Mouse (Mus musculus) kidney, postnatal 4 days (tissue): ENCODE data around the gene Asap2.

Experiments used
- DNase-seq, 2 experiments: peaks; one replicate each; pipeline ENCODE4 v3.0.0; 2021; ENCODE audit warnings: mixed read lengths in 2 of 2

Gene Asap2

GRCm38 (mm10) chr12:21214551-21215165 is 224.4 kb downstream of the Asap2 start:
- DNase-seq, result no peak

GRCm38 (mm10) chr12:21217776-21218444 is 227.7 kb downstream of the Asap2 start:
- DNase-seq, result no peak

GRCm38 (mm10) chr12:21220596-21220995 is 230.3 kb downstream of the Asap2 start:
- DNase-seq, result no peak

GRCm38 (mm10) chr12:21223923-21224322 is 233.7 kb downstream of the Asap2 start:
- no peak for DNase-seq

- DNase-seq, result no peak
Observed at GRCm38 (mm10) chr12:21225358-21225757, 235.1 kb downstream of the Asap2 start.

- DNase-seq, result no peak
Observed at GRCm38 (mm10) chr12:21226316-21226715, 236.1 kb downstream of the Asap2 start.

- peak; percentile 62 to 76 for DNase-seq
Observed at GRCm38 (mm10) chr12:21227076-21227980, 237.1 kb downstream of the Asap2 start.

- no peak for DNase-seq
Observed at GRCm38 (mm10) chr12:21228650-21229049, 238.4 kb downstream of the Asap2 start.

GRCm38 (mm10) chr12:21229076-21229918 is 239.0 kb downstream of the Asap2 start:
- DNase-seq, result no peak

- DNase-seq, result no peak
Observed at GRCm38 (mm10) chr12:21233727-21234126, 243.5 kb downstream of the Asap2 start.

GRCm38 (mm10) chr12:21234560-21234959 is 244.3 kb downstream of the Asap2 start:
- peak in 1 of 2 experiments; percentile 17 for DNase-seq

GRCm38 (mm10) chr12:21241965-21242364 is 251.7 kb downstream of the Asap2 start:
- no peak for DNase-seq

GRCm38 (mm10) chr12:21244375-21244960 is 254.2 kb downstream of the Asap2 start:
- DNase-seq, result no peak

GRCm38 (mm10) chr12:21247711-21248392 is 257.6 kb downstream of the Asap2 start:
- DNase-seq, result peak in 1 of 2 experiments; percentile 24

GRCm38 (mm10) chr12:21260494-21261256 is 270.4 kb downstream of the Asap2 start:
- DNase-seq, result peak in 1 of 2 experiments; percentile 22

- DNase-seq, result no peak
Observed at GRCm38 (mm10) chr12:21261521-21261920, 271.3 kb downstream of the Asap2 start.

- DNase-seq, result no peak
Observed at GRCm38 (mm10) chr12:21263256-21263655, 273.0 kb downstream of the Asap2 start.

GRCm38 (mm10) chr12:21264241-21264640 is 274.0 kb downstream of the Asap2 start:
- DNase-seq, result peak; percentile 19 to 44

- DNase-seq, result no peak
Observed at GRCm38 (mm10) chr12:21264970-21265369, 274.7 kb downstream of the Asap2 start.

- DNase-seq, result no peak
Observed at GRCm38 (mm10) chr12:21265501-21265900, 275.2 kb downstream of the Asap2 start.
